Mouse (Mus musculus): ENCODE measurements around the gene Usp19. TPM values are rescaled to one million over a fixed set of nuclear protein-coding genes. Genes with fewer than 3 reads are reported as not detected.
A peak's percentile ranks its signal among the peaks of the same experiment; 100 is the strongest.

The Usp19 gene
- polyA plus RNA-seq, 1 experiment, result 77.0 TPM

- peaks cover 5% of the 10 kb centered on the region for H3K4me1 ChIP-seq (ENCODE audit: control insufficient read depth, insufficient read depth, low read length)
Observed at GRCm38 (mm10) chr9:108507619-108508434, 17.4 kb downstream of the Usp19 start, which contains the start of gene Qars. Gene Qars (plus strand): TSS chr9:108507706.

GRCm38 (mm10) chr9:108508776-108509175 is 18.4 kb downstream of the Usp19 start:
- peaks cover 5% of the 10 kb centered on the region for H3K4me1 ChIP-seq (ENCODE audit: control insufficient read depth, insufficient read depth, low read length)
- TF ChIP-seq POLR2A (IDR thresholded peaks at IDR 0.05; ENCODE audit: low read depth, low read length), result no peak
- no peak for TF ChIP-seq CTCF (IDR thresholded peaks at IDR 0.05; ENCODE audit: borderline replicate concordance, insufficient read depth, low read length)
- H3K4me3 ChIP-seq (ENCODE audit: insufficient read depth, low read length), result peak overlapping the region; percentile 65
- H3K27ac ChIP-seq (ENCODE audit: insufficient read depth, low read length), result no peak overlapping the region

More at GRCm38 (mm10) chr9:108507619-108508434, 17.4 kb downstream of the Usp19 start, which contains the start of gene Qars:
- Histone ChIP-seq H3K4me3 (ENCODE audit: insufficient read depth, low read length) (peak within 1 kb of the TSS; percentile 65), H3K27ac (ENCODE audit: insufficient read depth, low read length) (peak within 1 kb of the TSS; percentile 49)
- TF ChIP-seq CTCF (IDR thresholded peaks at IDR 0.05; ENCODE audit: borderline replicate concordance, insufficient read depth, low read length), result no peak
- peak; percentile 87 for TF ChIP-seq POLR2A (IDR thresholded peaks at IDR 0.05; ENCODE audit: low read depth, low read length)

DNA sequence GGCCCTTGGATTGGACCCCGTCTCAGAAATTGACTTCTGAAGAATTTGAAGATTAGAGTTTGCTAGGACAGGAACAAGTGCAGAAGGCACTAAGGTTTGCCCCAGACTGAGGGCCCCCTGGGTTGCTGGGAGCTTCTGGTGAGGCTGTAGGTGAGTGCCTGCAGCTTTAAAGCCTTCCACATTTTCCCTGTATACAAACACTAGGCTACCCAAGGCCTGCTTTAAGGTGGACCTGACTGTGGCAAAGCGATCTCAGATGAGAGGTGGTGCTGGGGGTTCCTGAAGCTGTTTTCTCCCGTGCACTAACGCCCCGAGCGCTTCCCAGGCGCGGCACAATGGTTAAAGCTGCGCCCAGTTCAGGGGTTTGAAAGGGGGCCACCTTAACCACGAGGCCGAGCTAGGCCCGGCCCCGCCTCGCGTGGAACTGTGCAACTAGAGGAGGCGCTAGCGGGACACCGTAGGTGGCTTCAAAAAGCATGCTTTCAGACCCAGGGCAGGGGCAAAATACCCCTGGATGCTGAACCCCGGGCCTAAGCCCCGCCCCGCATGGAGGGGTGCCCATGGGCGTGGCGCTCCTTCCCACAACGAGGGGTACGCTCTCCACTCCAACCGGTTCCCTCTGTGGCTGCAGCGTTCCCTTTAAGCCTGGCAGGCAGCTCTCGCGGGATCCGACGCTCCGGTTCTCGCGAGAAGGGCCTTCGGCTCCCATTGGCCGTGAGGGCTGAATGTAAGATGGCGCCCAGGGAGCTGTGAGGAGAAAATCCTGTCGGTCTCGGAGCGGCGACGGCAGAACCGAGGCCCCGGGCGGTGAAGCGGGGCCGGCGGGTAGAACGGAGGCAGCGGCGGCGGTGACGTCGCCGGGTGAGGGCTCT is 26.2 kb downstream of the Usp19 start, which contains the start of gene Qrich1:
Gene Qrich1, plus strand, starts transcription at position 427 of the 872 bp plus-strand sequence.
- TF ChIP-seq CTCF (IDR thresholded peaks at IDR 0.05; ENCODE audit: borderline replicate concordance, insufficient read depth, low read length), result no peak
- peak; percentile 61 for TF ChIP-seq POLR2A (IDR thresholded peaks at IDR 0.05; ENCODE audit: low read depth, low read length)
- H3K4me3 ChIP-seq (ENCODE audit: insufficient read depth, low read length), result peak within 1 kb of the TSS; percentile 100
- peaks cover 12% of the 10 kb centered on the region for H3K4me1 ChIP-seq (ENCODE audit: control insufficient read depth, insufficient read depth, low read length)
- H3K27ac ChIP-seq (ENCODE audit: insufficient read depth, low read length), result peak within 1 kb of the TSS; percentile 95

DNA sequence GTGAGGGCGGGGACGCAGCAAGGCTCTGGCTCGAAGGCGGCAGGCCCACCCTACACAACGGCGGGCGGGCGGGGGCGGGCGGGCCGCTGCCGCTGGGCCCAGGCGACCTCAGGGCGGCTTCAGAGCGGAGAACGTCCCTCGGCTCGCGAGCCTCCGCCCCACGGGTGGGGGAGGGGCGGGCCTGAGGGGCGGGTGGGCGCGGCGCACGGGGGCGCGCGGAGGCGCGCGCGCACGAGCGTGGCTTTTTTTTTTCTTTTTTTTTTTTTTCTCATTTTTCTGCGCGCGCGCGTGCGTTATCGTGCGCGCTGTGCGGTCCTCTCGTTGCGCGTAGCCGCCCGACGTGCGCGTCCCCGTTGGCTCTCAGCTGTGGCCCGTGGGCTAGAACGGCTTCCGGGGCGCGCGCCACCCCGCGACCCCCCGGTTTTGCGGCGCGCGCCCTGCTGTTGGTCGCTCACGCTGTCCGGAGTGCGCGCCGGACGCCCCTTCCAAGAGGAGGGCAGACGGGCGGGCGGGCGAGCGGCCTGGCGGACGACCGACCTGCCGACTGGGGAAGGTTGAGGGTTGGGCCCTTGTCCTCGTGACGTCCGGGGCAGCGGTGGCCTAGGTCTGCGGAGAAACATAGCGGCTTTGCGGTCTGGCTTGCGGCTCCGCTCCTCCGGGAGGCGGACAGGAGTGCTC is 27.0 kb downstream of the Usp19 start:
- TF ChIP-seq POLR2A (IDR thresholded peaks at IDR 0.05; ENCODE audit: low read depth, low read length) (no peak; the same call in 1 of the 2 replicates), CTCF (IDR thresholded peaks at IDR 0.05; ENCODE audit: borderline replicate concordance, insufficient read depth, low read length) (no peak)
- peak overlapping the region; percentile 95 for H3K27ac ChIP-seq (ENCODE audit: insufficient read depth, low read length)
- H3K4me1 ChIP-seq (ENCODE audit: control insufficient read depth, insufficient read depth, low read length), result peaks cover 16% of the 10 kb centered on the region
- H3K4me3 ChIP-seq (ENCODE audit: insufficient read depth, low read length), result peak overlapping the region; percentile 100

DNA sequence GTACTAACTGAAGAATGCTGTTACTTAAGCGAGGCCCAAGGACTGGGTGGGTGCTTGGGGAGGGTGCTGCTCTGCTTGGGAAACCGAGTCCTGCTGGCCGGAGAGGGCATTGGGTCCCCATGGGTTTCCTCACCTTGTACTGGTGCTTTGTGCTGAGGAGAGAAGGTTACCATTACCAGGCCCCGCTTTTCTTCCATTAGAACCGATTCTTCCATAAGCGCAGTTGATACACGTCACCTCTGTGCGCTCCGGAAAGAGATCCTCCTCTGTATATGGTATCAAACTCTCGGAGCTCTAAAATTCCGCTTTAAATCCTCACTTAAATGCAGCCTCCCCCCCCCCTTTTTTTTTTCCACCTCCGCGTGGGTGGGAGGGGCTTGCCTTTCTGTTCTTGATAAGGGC is 27.5 kb downstream of the Usp19 start:
- Histone ChIP-seq H3K4me3 (ENCODE audit: insufficient read depth, low read length) (peak overlapping the region; percentile 100), H3K27ac (ENCODE audit: insufficient read depth, low read length) (peak overlapping the region; percentile 95), H3K4me1 (ENCODE audit: control insufficient read depth, insufficient read depth, low read length) (peaks cover 16% of the 10 kb centered on the region)
- TF ChIP-seq CTCF (IDR thresholded peaks at IDR 0.05; ENCODE audit: borderline replicate concordance, insufficient read depth, low read length), result no peak
- peak; percentile 28; the same call in 1 of the 2 replicates for TF ChIP-seq POLR2A (IDR thresholded peaks at IDR 0.05; ENCODE audit: low read depth, low read length)

DNA sequence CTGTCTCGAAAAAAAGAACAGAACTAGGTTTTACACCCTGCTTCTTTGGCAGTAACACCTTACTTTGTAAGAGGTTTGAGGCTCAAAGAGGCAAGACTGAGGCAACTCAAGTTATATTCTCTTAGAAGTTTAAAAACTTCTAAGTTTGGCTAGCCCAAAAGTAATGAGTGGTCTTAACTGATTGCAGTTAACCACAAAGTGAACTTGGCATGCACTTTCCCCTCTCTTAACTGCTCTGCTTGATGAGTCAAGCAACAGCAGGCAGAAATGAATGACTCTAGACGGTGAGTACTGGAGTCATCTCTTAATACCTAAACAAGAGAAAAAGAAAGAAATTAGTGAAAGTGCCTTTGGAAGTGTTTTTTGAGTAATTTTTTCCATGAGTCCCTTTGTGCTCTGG is 31.2 kb downstream of the Usp19 start:
- TF ChIP-seq POLR2A (IDR thresholded peaks at IDR 0.05; ENCODE audit: low read depth, low read length) (no peak), CTCF (IDR thresholded peaks at IDR 0.05; ENCODE audit: borderline replicate concordance, insufficient read depth, low read length) (no peak)
- H3K4me1 ChIP-seq (ENCODE audit: control insufficient read depth, insufficient read depth, low read length), result peaks cover 16% of the 10 kb centered on the region
- no peak overlapping the region; the same call in 1 of the 2 replicates for H3K27ac ChIP-seq (ENCODE audit: insufficient read depth, low read length)
- no peak overlapping the region for H3K4me3 ChIP-seq (ENCODE audit: insufficient read depth, low read length)

DNA sequence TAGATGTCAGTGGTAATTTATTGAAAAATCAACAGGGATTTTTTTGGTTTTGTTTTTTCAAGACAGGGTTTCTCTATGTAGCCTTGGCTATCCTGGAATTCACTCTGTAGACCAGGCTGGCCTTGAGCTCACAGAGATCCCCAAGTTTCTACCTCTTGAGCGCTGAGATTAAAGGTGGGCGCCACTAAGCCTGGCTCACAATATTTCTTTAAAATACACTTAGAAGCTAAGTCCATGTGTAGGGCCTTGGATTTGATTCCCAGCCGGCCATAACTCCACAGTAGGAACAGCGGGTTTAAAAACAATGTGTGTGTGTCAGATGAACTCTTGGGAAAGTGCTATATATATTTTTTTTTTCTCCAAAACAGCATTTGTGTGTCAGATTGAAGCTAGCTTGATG is 32.9 kb downstream of the Usp19 start:
- TF ChIP-seq CTCF (IDR thresholded peaks at IDR 0.05; ENCODE audit: borderline replicate concordance, insufficient read depth, low read length) (no peak), POLR2A (IDR thresholded peaks at IDR 0.05; ENCODE audit: low read depth, low read length) (no peak)
- H3K4me1 ChIP-seq (ENCODE audit: control insufficient read depth, insufficient read depth, low read length), result peaks cover 16% of the 10 kb centered on the region
- no peak overlapping the region for H3K4me3 ChIP-seq (ENCODE audit: insufficient read depth, low read length)
- no peak overlapping the region for H3K27ac ChIP-seq (ENCODE audit: insufficient read depth, low read length)

DNA sequence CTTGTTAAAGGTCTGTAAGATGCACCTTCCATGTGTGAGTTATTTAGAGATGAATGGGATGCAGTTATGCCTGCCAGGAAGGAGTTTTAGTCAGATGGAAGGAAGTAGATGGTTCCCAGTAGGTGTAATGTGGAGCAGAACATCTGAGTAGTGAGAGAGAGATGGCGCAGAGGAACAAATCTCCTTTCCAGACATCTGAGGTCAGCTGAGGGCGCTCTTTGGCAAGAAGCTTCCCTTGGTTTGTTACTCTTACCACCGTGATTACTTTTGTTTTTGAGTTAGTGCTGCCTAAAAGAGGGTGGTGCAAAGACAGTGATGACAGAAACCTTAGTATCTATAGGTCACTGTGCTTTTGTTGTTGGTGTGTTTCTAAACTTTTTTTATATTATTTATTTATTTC is 35.0 kb downstream of the Usp19 start:
- Histone ChIP-seq H3K4me1 (ENCODE audit: control insufficient read depth, insufficient read depth, low read length) (peaks cover 4% of the 10 kb centered on the region; the same call in 1 of the 2 replicates), H3K4me3 (ENCODE audit: insufficient read depth, low read length) (no peak overlapping the region)
- no peak for TF ChIP-seq CTCF (IDR thresholded peaks at IDR 0.05; ENCODE audit: borderline replicate concordance, insufficient read depth, low read length)
- TF ChIP-seq POLR2A (IDR thresholded peaks at IDR 0.05; ENCODE audit: low read depth, low read length), result no peak

GRCm38 (mm10) chr9:108530954-108531353 is 40.6 kb downstream of the Usp19 start:
- Histone ChIP-seq H3K4me3 (ENCODE audit: insufficient read depth, low read length) (no peak overlapping the region), H3K4me1 (ENCODE audit: control insufficient read depth, insufficient read depth, low read length) (no peaks in the 10 kb centered on the region), H3K27ac (ENCODE audit: insufficient read depth, low read length) (no peak overlapping the region)
- TF ChIP-seq POLR2A (IDR thresholded peaks at IDR 0.05; ENCODE audit: low read depth, low read length) (no peak), CTCF (IDR thresholded peaks at IDR 0.05; ENCODE audit: borderline replicate concordance, insufficient read depth, low read length) (no peak)

More for the DNA sequence above, 35.0 kb downstream of the Usp19 start:
- no peak overlapping the region for H3K27ac ChIP-seq (ENCODE audit: insufficient read depth, low read length)
